Comparison of ENCODE assay signal across 16 mouse cellular contexts in genomic region chr2:105710511-105710910, GRCm38 (mm10). TPM values are rescaled to one million over a fixed set of nuclear protein-coding genes. Genes with fewer than 3 reads are reported as not detected.
"Had no signal": no experiment of that assay in that cellular context is flagged by ENCODE, and none has a peak within 500 bp of the region (broad histone marks: within the 10 kb centered on the region; RNA-seq: fewer than 3 reads in every experiment).

No protein-coding gene starts in this region.

- ATAC-seq: intestine, embryonic 15.5 days had no signal

- H3K27ac ChIP-seq: intestine, embryonic 15.5 days; left cerebral cortex, adult 2 months; limb, embryonic 10.5 days; liver, embryonic 15.5 days had no signal

- H3K9me3 ChIP-seq: intestine, embryonic 15.5 days; limb, embryonic 10.5 days; liver, embryonic 15.5 days had no signal

- DNase-seq: kidney, adult 2 months; kidney, postnatal 14 days; lung, embryonic 14.5 days; lung, postnatal 10 days; lung, postnatal 4 days; right cerebral cortex, adult 18-20 months; right cerebral cortex, postnatal 25 days; thymus, postnatal 36 days had no signal

- H3K36me3 ChIP-seq: intestine, embryonic 15.5 days; limb, embryonic 10.5 days; liver, embryonic 15.5 days had no signal

- H3K9ac ChIP-seq: intestine, embryonic 15.5 days; liver, embryonic 15.5 days; lung, embryonic 14.5 days had no signal

- H3K4me3 ChIP-seq: intestine, embryonic 15.5 days; left cerebral cortex, adult 2 months; limb, embryonic 10.5 days; liver, embryonic 15.5 days; myocyte had no signal

- H3K4me1 ChIP-seq: intestine, embryonic 15.5 days; limb, embryonic 10.5 days; liver, embryonic 15.5 days had no signal

- H3K4me2 ChIP-seq: intestine, embryonic 15.5 days; liver, embryonic 11.5 days; liver, embryonic 15.5 days; lung, embryonic 14.5 days had no signal

- H3K27me3 ChIP-seq: intestine, embryonic 15.5 days; liver, embryonic 15.5 days had no signal

RNA-seq across cellular contexts. Expression of gene Pax6, which starts 41.8 kb away (rescaled TPM):
- total RNA-seq: megakaryocyte, adult 5-6 weeks had no signal
- polyA plus RNA-seq: kidney, adult 2 months; liver, embryonic 15.5 days; lung, embryonic 14.5 days; thymus, postnatal 0 days had no signal
